Mouse (Mus musculus): ENCODE measurements around the gene Osbpl8. TPM values are rescaled to one million over a fixed set of nuclear protein-coding genes. Genes with fewer than 3 reads are reported as not detected.

The Osbpl8 gene
- polyA plus RNA-seq, 1 experiment from 2014 or later: 32.8 TPM

DNA sequence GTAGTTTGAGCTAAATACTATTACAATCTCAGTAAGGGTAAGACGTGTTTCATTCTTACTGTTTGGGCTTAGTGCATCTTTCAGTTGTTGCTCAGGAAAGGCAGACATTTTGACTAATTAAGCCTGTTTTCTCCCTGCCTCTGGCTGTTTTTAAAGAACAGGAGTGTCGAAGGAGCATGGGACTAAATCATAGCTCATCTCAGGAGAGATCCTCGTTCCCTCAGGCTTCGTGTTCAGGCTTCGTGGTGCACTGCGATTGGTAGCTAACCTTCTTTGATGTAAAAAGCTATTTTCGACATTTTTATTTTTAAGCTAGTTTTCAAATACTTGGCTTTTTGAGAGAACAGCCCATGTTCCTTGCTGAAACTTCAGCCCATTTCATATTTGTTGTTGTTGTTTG lies 78.1 kb downstream of the Osbpl8 start:
- Histone ChIP-seq H3K27me3 (no peaks in the 10 kb centered on the region), H3K36me3 (no peaks in the 10 kb centered on the region), H3K9me3 (replicated peaks) (no peaks in the 10 kb centered on the region), H3K4me2 (no peak overlapping the region), H3K4me3 (no peak overlapping the region), H3K9ac (no peak overlapping the region), H3K27ac (no peak overlapping the region), H3K4me1 (replicated peaks) (peaks cover 11% of the 10 kb centered on the region; the same call in 1 of the 2 replicates)
- no peak for ATAC-seq (replicated peaks; ENCODE audit: insufficient number of reproducible peaks, insufficient read depth, low FRiP score, low read depth)
- WGBS: 89% methylated on average over 7 of the region's 7 CpGs

DNA sequence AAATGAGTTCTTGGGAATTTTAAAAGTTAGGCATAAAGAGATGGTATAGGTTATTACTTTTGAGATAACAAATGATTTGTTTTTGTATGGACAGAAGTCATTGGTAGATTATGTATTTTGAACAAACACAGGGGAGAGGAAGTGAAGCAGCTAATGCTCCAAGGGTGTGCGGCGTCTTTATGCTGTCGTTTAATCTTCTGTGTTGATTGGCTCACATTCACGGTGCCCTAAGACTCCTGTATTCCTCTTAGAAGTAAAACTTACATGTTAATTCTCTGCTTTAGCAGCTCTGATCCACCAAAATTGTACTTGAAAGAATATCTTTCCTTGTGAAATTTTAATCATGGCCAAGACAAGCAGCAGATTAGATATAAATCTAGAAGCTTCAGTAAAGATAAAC lies 83.1 kb downstream of the Osbpl8 start:
- Histone ChIP-seq H3K36me3 (no peaks in the 10 kb centered on the region), H3K9ac (no peak overlapping the region), H3K9me3 (replicated peaks) (no peaks in the 10 kb centered on the region), H3K27ac (no peak overlapping the region), H3K4me2 (no peak overlapping the region), H3K4me3 (no peak overlapping the region), H3K4me1 (replicated peaks) (peaks cover 11% of the 10 kb centered on the region; the same call in 1 of the 2 replicates), H3K27me3 (no peaks in the 10 kb centered on the region)
- ATAC-seq (replicated peaks; ENCODE audit: insufficient number of reproducible peaks, insufficient read depth, low FRiP score, low read depth): no peak
- WGBS: 55% methylated on average over 4 of the region's 4 CpGs

DNA sequence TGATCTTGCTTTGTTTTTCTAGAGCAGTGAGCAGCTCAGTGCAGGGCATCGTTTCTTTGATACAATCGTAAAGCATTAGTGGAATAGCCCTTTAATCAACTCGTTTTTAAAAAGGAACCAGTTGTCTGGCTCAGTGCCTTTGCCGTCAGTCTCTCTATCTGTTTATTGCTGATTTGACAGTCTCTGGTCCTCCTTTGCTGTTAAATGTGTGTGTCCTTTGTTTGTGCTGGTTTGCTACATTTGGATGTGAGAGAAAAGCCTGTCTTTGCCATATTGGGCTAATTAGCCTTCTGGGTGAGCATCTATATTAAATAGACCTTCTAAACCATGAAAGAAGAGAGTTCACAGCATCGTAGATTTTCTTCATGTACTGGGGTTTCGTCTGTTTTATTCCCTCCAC lies 83.6 kb downstream of the Osbpl8 start:
- Histone ChIP-seq H3K4me1 (replicated peaks) (peaks cover 11% of the 10 kb centered on the region; the same call in 1 of the 2 replicates), H3K27ac (no peak overlapping the region), H3K36me3 (no peaks in the 10 kb centered on the region), H3K27me3 (no peaks in the 10 kb centered on the region), H3K9ac (no peak overlapping the region), H3K4me3 (no peak overlapping the region), H3K9me3 (replicated peaks) (no peaks in the 10 kb centered on the region), H3K4me2 (no peak overlapping the region)
- ATAC-seq (replicated peaks; ENCODE audit: insufficient number of reproducible peaks, insufficient read depth, low FRiP score, low read depth): no peak
- WGBS: 56% methylated on average over 6 of the region's 6 CpGs

DNA sequence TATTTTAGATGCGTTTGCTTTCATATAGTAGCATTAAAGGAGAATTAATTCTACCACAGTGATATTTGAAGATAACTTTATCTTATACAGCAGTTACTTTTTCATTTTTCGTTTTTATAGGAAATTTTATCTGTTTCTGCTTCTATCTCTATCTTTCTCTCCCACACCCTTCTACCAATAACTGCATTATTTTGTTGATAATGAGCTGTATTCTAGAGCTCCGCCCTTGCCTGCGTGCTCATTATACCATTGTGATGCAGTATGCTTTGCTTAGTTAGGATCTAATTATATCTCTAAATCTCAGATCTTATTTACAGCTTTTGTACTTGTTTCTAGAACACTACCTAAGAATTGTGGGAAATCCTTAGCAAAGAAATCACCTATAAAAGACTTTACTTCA lies 85.6 kb downstream of the Osbpl8 start:
- Histone ChIP-seq H3K27ac (no peak overlapping the region), H3K27me3 (no peaks in the 10 kb centered on the region), H3K4me2 (no peak overlapping the region), H3K36me3 (no peaks in the 10 kb centered on the region), H3K4me3 (no peak overlapping the region), H3K9ac (no peak overlapping the region), H3K9me3 (replicated peaks) (no peaks in the 10 kb centered on the region), H3K4me1 (replicated peaks) (peaks cover 7% of the 10 kb centered on the region; the same call in 1 of the 2 replicates)
- ATAC-seq (replicated peaks; ENCODE audit: insufficient number of reproducible peaks, insufficient read depth, low FRiP score, low read depth): no peak
- WGBS: 81% methylated on average over 4 of the region's 4 CpGs

DNA sequence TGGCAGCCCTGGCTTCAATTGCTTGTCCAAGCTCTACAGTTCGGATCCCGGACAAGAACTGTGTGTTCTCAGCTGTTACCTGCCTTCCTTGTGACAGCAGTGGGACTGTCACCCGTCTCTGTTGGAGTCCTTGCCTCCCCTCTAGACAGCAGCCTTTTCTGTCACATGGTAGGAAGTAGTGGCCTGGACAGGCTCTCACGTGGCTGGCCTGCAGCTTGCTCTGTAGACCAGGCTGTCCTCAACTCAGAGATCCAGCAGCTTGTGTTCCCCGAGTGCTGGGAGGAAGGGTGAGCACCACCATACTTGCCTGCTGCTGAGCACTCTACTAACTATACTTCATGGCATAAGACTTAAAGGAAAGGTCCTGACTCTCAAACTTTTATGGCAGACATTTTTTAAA lies 87.1 kb downstream of the Osbpl8 start:
- Histone ChIP-seq H3K4me3 (no peak overlapping the region), H3K4me2 (no peak overlapping the region), H3K9me3 (replicated peaks) (no peaks in the 10 kb centered on the region), H3K36me3 (peaks cover 4% of the 10 kb centered on the region; the same call in 1 of the 2 replicates), H3K9ac (no peak overlapping the region), H3K27ac (no peak overlapping the region), H3K4me1 (replicated peaks) (peaks cover 7% of the 10 kb centered on the region; the same call in 1 of the 2 replicates), H3K27me3 (no peaks in the 10 kb centered on the region)
- 57% methylated on average over 5 of the region's 5 CpGs for WGBS
- ATAC-seq (replicated peaks; ENCODE audit: insufficient number of reproducible peaks, insufficient read depth, low FRiP score, low read depth): no peak

DNA sequence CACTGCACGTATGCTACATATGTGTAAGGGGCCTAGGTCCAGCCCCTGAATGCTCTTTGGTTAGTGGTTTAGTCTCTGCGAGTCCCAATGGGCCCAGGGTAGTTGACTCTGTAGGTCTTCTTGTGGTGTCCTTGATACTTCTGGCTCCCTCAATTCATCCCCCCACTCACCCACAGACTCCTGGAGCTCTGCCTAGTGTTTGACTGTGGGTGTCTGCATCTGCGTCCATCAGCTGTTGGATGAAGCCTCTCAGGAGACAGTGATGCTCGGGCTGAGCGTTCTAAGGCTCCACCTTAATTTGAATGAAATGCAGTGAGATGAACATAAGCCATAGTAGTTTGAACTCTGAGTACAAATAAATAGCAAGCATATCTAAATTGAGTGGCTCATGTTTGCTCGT lies 90.7 kb downstream of the Osbpl8 start:
- H3K27ac ChIP-seq: no peak overlapping the region
- peaks cover 9% of the 10 kb centered on the region; the same call in 1 of the 2 replicates for H3K36me3 ChIP-seq
- H3K9ac ChIP-seq: no peak overlapping the region
- H3K4me3 ChIP-seq: no peak overlapping the region
- peaks cover 3% of the 10 kb centered on the region; the same call in 1 of the 2 replicates for H3K4me1 ChIP-seq (replicated peaks)
- WGBS: 92% methylated on average over 6 of the region's 6 CpGs
- H3K4me2 ChIP-seq: no peak overlapping the region
- ATAC-seq (replicated peaks; ENCODE audit: insufficient number of reproducible peaks, insufficient read depth, low FRiP score, low read depth): no peak
- no peaks in the 10 kb centered on the region for H3K9me3 ChIP-seq (replicated peaks)
- no peaks in the 10 kb centered on the region for H3K27me3 ChIP-seq

DNA sequence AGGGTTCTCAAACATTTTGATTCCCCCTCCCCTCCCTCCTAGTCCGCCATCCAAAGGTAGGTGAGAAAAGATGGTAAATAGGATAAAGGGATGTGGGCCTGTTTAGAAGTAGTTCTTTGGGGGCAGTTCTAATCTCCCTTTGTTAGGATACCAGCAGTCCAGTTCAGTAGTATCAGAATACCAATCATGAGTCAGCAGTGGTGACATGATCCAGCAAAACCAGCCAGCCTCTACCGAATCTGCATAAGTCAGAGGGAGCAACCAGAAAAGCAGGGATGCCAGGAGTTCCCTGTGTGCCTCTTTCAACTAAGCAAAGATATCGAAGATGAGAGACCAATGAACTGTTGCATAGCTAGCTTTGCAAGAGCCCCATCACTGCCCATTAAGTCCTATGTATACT lies 91.6 kb downstream of the Osbpl8 start:
- Histone ChIP-seq H3K9me3 (replicated peaks) (no peaks in the 10 kb centered on the region), H3K36me3 (peaks cover 9% of the 10 kb centered on the region; the same call in 1 of the 2 replicates), H3K27me3 (no peaks in the 10 kb centered on the region), H3K4me1 (replicated peaks) (peaks cover 6% of the 10 kb centered on the region), H3K4me3 (no peak overlapping the region), H3K9ac (no peak overlapping the region), H3K27ac (no peak overlapping the region), H3K4me2 (no peak overlapping the region)
- WGBS: 82% methylated on average over 3 of the region's 3 CpGs
- ATAC-seq (replicated peaks; ENCODE audit: insufficient number of reproducible peaks, insufficient read depth, low FRiP score, low read depth): no peak

DNA sequence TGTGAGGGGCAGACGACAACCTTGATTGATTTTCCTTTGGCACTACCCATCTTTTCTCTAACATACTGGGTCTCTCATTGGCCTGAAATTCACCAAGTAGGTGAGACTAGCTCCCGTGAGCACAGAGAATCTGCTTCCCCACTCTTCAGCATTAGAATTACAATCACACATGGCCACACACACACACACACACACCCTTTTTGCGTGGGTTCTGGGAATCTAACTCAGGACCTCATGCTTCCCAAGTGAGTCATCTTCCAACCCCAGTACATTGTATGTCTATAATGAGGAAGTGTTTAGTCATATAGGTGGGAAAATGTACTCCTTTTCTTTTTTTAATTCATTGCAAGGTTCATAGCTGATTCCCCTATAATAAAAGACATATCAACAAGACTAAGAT lies 92.8 kb downstream of the Osbpl8 start:
- ATAC-seq (replicated peaks; ENCODE audit: insufficient number of reproducible peaks, insufficient read depth, low FRiP score, low read depth): no peak
- Histone ChIP-seq H3K9ac (no peak overlapping the region), H3K36me3 (peaks cover 9% of the 10 kb centered on the region; the same call in 1 of the 2 replicates), H3K4me2 (no peak overlapping the region), H3K27ac (no peak overlapping the region), H3K9me3 (replicated peaks) (no peaks in the 10 kb centered on the region), H3K27me3 (no peaks in the 10 kb centered on the region), H3K4me3 (no peak overlapping the region), H3K4me1 (replicated peaks) (peaks cover 10% of the 10 kb centered on the region; the same call in 1 of the 2 replicates)
- WGBS: 81% methylated on average over 3 of the region's 3 CpGs

DNA sequence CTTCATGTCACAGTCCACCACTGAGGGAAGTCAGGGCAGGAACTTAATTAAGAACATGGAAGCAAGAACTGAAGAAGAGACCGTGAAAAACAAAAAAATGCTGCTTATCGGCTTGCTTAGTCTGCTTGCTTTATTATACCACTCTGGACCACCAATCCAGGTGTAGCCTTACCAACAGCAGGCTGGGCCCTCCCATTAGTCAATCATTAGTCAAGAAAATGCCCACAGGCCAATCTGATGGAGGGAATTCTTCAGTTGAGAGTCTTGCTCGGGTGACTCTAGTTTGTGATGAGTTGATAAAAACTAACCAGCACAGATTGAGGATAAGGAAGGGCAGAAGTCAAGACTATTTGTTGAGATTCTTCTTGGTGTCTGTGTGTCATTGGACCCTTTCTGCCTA lies 93.7 kb downstream of the Osbpl8 start:
- H3K4me1 ChIP-seq (replicated peaks): peaks cover 10% of the 10 kb centered on the region; the same call in 1 of the 2 replicates
- no peak overlapping the region for H3K27ac ChIP-seq
- H3K9me3 ChIP-seq (replicated peaks): no peaks in the 10 kb centered on the region
- ATAC-seq (replicated peaks; ENCODE audit: insufficient number of reproducible peaks, insufficient read depth, low FRiP score, low read depth): no peak
- no peak overlapping the region for H3K4me3 ChIP-seq
- 88% methylated on average over 3 of the region's 3 CpGs for WGBS
- H3K36me3 ChIP-seq: peaks cover 9% of the 10 kb centered on the region; the same call in 1 of the 2 replicates
- H3K4me2 ChIP-seq: no peak overlapping the region
- H3K9ac ChIP-seq: no peak overlapping the region
- no peaks in the 10 kb centered on the region for H3K27me3 ChIP-seq

DNA sequence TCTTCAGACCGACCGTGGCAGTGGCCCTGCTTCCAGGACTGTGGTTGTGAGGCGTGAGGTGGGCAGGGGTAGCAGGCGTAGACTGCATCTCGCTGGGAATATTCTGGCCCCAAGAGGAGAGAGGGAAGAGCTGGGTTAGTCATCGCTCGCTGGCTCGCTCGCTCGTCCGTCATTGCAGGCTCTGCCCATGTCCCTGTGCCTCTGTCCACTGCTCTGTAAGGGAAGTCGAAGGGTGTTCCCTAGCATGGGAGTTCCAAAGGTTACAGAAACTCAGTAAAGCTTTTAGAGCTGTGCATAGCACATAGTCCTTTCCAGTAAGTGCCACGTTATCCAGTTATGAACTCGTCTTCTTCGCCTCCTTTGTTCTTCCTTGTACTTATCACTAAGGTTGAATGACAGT lies 107.1 kb downstream of the Osbpl8 start:
- H3K27ac ChIP-seq: peak overlapping the region; percentile 53
- ATAC-seq (replicated peaks; ENCODE audit: insufficient number of reproducible peaks, insufficient read depth, low FRiP score, low read depth): 0 out of 2 replicates have a peak, but pooled peaks have one; percentile 54
- H3K9me3 ChIP-seq (replicated peaks): no peaks in the 10 kb centered on the region
- H3K4me1 ChIP-seq (replicated peaks): peaks cover 21% of the 10 kb centered on the region
- H3K36me3 ChIP-seq: peaks cover 55% of the 10 kb centered on the region
- H3K4me3 ChIP-seq: no peak overlapping the region
- WGBS: 47% methylated on average over 15 of the region's 15 CpGs
- H3K27me3 ChIP-seq: no peaks in the 10 kb centered on the region
- no peak overlapping the region for H3K9ac ChIP-seq
- peak overlapping the region; percentile 16 for H3K4me2 ChIP-seq

DNA sequence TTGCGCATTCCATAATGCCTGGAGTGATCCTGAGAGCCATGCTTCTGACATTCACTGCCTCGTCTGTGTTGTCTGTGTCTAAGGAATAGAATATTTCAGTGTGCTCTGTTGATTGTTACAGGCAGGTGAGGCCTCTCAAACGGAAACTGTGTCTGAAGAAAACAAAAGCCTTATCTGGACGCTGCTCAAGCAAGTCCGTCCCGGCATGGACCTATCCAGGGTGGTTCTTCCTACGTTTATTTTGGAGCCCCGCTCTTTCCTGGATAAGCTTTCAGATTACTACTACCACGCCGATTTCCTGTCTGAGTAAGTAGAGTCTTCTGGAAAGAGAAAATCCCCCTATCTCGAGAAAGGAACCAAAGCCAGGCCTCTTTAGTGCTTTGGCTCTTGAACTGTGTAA lies 108.4 kb downstream of the Osbpl8 start:
- H3K36me3 ChIP-seq: peaks cover 57% of the 10 kb centered on the region
- WGBS: 52% methylated on average over 11 of the region's 11 CpGs

DNA sequence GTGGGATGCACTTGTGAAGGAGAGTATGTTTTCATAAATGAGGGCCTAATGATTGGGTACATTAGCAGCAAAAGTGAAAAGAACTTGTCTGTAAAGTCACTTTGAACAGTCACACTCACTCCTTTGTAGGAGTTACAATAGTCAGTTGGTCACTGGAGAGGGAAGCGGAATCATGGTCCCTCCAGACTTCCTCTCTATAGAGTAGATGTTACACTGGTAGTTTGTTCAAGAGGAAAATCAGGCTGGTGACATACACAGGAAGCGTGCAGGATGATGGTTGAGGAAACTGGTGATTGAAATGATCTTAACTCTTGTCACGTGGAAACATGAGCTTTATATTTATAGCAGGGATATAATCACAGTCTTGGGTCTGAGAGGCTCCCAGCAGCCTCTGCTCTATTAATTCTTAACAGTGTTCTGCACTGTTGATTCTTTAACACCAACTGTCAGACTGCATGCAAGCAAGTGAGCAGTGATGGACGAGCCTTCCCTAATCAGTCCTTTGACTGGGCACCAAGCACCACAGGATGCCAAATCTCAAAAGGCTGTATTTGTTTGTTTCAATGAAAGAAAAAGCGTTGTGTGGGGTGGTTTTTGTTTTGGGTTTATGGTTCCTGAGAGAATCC lies 109.0 kb downstream of the Osbpl8 start:
- H3K4me1 ChIP-seq (replicated peaks): peaks cover 21% of the 10 kb centered on the region
- 59% methylated on average over 5 of the region's 5 CpGs for WGBS
- no peaks in the 10 kb centered on the region for H3K9me3 ChIP-seq (replicated peaks)
- H3K27ac ChIP-seq: peak overlapping the region; percentile 58
- H3K4me3 ChIP-seq: no peak overlapping the region
- H3K27me3 ChIP-seq: no peaks in the 10 kb centered on the region
- peak; percentile 60 for ATAC-seq (replicated peaks; ENCODE audit: insufficient number of reproducible peaks, insufficient read depth, low FRiP score, low read depth)
- peaks cover 62% of the 10 kb centered on the region for H3K36me3 ChIP-seq
- H3K4me2 ChIP-seq: no peak overlapping the region
- H3K9ac ChIP-seq: no peak overlapping the region

More for the DNA sequence above, 108.4 kb downstream of the Osbpl8 start:
- Histone ChIP-seq H3K4me2 (no peak overlapping the region), H3K9ac (no peak overlapping the region), H3K27me3 (no peaks in the 10 kb centered on the region), H3K4me3 (no peak overlapping the region), H3K4me1 (replicated peaks) (peaks cover 21% of the 10 kb centered on the region), H3K9me3 (replicated peaks) (no peaks in the 10 kb centered on the region), H3K27ac (peak overlapping the region; percentile 58)
- ATAC-seq (replicated peaks; ENCODE audit: insufficient number of reproducible peaks, insufficient read depth, low FRiP score, low read depth): peak; percentile 37; the same call in 1 of the 2 replicates

All from heart, embryonic 15.5 days (tissue).